Mouse (Mus musculus) C2C12 (cell line): ENCODE measurements around the gene Fxyd6.

ENCODE experiments used
- CTCF ChIP-seq: IDR thresholded peaks from one replicate; pipeline ENCODE4 v1.5.1; 2011; ENCODE audit not compliant: control insufficient read depth, insufficient read depth, insufficient read length
- MAX ChIP-seq: IDR thresholded peaks from one replicate; pipeline ENCODE4 v1.6.1; 2011; ENCODE audit warnings: mild to moderate bottlenecking, control low read depth
- MYOD1 ChIP-seq: IDR thresholded peaks from one replicate; pipeline ENCODE4 v1.6.1; 2011; ENCODE audit warnings: low read depth; ENCODE audit not compliant: control insufficient read depth, insufficient read length
- USF1 ChIP-seq: IDR thresholded peaks from one replicate; pipeline ENCODE4 v1.6.1; 2011; ENCODE audit warnings: low read depth, mild to moderate bottlenecking, control low read depth, moderate library complexity

DNA sequence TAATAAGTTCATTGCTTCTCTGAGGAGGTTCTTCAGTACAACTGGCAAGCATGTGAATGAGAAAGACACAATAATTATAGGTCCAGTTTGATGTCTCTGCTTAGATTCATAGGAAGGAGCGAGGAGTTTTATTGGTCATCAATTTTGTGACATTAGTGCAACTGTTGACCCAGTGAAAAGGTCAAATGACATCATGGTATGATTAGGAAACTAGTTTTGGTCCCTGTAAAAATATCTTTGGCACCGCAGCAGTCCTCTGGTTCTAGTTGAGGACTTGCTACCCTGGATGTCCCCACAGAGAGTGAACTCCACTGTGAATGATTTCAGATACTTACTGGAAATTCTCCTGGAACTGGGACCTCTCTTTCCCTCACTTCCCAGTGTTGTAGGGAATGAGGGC is 14.8 kb upstream of the Fxyd6 start:
- TF ChIP-seq CTCF (no peak), MAX (no peak), USF1 (no peak), MYOD1 (no peak)
